Mouse (Mus musculus) mouse trophoblast stem cell (cell line): ENCODE data around the gene Rhpn2.

Source experiments
- in situ Hi-C, 2 experiments: fragments of 300-500 bp; cut with MseI, MboI; formaldehyde crosslinking; loops; 2 replicates in 1 of 2; 3 replicates in 1 of 2; pipeline ENCODE4 v1.15.1; 2025

The Rhpn2 gene

GRCm38 (mm10) chr7:35347918-35348700 is 14.1 kb downstream of the Rhpn2 start:
- in situ Hi-C loops, result no loop called here

DNA sequence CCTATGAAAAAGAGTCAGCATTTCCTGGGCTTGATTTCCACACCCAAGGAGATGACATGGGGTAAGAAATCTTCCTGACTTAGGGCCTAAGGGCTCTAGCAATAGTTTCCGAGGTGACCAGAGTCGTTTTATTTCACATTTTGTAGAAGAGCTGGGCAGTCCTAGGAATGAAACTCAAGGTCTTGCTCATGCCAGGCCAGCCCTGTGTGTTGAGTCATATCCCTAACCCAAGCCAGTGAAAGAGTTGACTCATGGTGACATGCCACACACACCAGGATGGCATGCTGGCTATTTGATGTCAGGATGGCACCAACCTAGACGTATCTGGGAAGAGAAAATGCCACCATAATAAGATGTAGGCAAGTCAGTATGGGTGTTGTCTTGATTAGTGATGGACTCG is 15.1 kb downstream of the Rhpn2 start:
- in situ Hi-C loops, result no loop called here

DNA sequence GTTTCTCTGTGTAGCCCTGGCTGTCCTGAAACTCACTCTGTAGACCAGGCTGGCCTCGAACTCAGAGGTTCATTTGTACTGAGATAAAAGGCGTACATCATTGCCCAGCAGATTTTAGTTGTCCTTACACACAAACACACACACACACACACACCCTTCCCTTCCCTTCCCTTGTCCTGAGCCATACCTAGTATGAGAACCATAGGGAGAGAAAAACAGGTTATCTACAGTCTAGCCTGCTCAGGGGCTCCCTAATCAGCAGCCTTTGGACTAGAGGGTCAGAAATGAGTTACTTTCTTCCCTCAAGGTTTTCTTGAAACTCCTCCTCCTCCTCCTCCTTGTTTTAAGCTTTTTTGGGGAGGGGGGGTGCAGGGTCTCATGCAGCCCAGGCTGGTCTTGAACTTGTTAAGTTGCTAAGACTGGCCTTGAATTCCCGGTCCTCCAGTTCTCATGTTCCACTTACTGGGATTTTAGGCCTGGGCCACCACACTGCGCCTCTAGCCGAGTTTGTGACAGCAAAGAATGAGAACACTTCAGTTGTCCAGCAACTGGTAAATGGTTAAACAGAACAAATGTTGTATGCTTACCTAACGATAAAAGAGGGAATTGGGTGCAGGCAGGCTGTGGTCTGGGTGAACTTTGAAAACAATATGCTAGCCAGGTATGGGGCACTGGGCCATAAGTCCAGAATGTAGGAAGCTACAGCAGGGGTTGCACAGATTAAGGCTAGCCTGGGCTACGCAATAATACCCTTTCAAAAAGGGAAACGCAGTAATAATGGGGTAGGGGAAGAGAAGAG is 16.1 kb downstream of the Rhpn2 start:
- in situ Hi-C loops, result no loop called here

- in situ Hi-C loops, result no loop called here
Measured at GRCm38 (mm10) chr7:35351155-35351554, 17.2 kb downstream of the Rhpn2 start.

DNA sequence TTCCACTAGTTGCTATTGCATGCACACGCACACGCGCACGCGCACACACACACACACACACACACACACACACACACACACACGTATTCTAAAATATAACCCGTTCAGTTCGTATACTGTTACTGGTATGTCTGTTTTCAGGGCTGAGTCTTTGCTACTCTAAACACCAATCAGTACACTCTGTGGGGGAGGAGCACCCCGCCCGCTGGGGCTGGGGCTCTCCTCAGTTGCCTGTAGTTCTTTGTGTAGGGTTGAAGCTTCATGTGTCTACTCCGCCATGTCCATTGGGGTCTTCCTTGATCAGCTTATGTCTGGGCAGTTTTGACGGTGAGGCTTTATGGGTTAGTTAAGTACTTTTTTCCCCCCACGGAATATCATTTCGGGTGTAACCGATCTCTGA is 19.3 kb downstream of the Rhpn2 start:
- in situ Hi-C loops, result no loop called here

DNA sequence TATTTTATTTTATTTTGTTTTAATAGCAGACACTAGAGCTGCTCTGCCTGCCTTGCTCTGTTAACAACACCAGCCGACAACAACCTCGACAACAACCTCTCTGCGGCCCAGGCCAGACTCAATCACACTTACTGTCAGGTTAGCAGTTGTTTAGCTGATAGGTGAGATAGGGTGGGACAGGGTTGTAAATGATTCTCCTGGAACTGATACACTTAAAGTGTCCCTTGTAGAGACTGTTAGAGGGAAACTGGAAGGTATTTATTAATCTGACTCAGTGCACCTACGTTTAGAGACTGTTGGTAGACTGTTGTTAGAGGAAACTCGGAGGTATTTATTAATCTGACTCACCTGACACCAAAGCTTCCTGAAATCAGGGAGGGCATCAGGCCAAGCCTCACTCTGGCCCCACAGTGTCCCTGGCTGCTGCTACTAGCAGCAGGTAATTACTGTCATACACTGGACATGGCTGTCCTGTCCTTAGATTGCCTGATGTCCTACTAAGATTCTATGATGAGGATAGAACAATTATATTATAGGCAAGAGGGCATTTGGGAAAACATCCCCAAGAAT is 21.4 kb downstream of the Rhpn2 start:
- in situ Hi-C loops, result no loop called here

DNA sequence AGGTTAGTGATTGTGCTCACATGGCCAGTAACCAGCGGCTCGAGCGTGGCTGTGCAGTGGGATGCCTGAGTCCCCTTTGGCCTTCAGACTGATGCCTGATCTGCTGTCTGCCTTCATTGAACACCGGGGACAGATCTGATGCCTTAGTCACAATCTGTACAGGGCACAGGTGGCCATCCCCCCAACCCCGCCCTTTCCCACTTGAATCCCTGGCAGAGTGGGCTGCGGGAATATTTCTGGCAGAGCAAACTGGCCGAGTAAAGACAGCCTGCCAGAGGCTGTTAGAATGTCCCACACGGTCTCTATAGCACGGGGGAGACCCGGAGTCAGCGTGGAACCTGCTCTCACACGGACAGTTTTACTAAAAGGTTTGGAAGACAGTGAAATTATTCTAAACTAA is 23.7 kb downstream of the Rhpn2 start:
- in situ Hi-C loops, result no loop called here

DNA sequence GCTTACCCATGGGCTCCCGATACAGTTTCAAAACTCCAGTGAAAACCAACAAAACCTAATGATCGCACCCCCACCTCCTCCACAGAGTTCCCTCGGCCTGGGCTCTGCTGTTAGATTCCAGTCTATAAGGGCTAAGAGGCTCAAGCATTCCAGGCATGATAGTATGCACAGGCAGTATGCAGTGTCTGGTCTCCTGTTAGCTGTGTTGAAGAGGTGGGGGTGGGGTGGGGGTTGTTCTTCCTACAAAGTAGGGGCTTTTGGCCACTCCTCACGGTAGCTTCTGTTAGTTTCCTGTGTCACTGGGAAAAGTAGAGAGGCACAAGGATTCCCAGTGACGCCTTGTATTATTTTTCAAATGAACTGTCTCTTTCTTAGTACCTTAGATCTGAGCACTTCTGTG is 28.3 kb downstream of the Rhpn2 start:
- in situ Hi-C loops, result no loop called here

DNA sequence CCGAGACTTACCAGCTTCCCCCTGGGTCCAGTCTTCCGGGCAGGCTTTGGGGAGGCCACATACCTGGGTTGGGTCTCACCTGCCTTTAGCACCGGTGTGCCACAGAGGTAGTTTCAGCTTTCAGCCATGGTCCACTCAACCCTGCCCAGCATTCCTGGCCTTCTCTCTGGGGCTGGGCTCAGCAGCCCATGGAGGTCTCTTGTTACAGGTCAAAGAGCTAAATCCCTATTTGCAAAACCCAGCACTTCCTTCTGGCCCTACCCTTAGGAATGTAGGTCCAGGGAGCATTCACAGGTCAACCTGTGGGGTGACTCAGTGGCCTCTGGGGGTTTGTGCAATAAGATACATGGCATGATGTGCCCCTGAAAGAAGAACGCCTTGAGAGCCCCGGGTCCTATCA is 28.9 kb downstream of the Rhpn2 start:
- in situ Hi-C loops, result no loop called here

- in situ Hi-C loops, result no loop called here
Measured at GRCm38 (mm10) chr7:35365161-35365910, 31.4 kb downstream of the Rhpn2 start.

DNA sequence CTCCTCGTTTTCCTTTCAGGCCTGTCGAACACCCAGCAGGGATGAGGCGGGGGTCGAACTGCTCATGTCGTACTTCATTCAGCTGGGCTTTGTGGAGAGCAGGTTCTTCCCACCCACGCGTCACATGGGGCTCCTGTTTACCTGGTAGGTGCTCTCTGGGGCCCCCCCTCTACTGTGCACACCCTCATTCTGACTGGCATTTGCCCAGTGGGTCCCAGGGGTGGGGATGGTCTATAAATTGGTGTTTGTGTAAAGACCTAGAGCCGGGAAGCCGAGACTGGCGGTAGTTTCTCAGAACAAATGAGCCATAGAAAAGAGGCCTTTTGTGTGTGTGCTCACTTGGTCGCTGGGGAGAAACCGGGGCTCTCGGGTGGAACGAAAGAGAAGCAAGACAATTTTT is 37.1 kb downstream of the Rhpn2 start:
- in situ Hi-C loops, result no loop called here

GRCm38 (mm10) chr7:35372483-35373017 is 38.6 kb downstream of the Rhpn2 start:
- in situ Hi-C loops, result no loop called here

GRCm38 (mm10) chr7:35373146-35373989 is 39.4 kb downstream of the Rhpn2 start:
- in situ Hi-C loops, result no loop called here

DNA sequence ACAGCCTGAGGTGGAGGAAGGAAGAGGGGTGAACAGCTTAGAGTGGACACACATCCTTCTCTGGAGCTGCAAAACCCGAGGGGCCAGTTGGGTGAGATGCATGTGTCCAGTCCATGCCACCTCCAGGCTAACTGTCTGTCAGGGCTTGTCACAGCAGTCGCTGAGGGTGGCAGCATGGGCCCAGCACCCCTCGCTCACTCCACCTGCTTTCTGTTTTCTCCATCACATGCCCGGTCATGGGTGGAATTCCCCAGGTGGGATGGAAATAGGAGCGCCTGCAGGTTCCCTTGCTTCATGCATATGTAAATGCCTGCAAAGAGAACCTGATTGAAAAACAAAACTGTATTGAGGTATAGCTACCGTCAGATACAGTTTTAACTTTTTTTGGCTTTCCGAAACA is 40.3 kb downstream of the Rhpn2 start:
- in situ Hi-C loops, result no loop called here

GRCm38 (mm10) chr7:35376623-35377022 is 42.7 kb downstream of the Rhpn2 start:
- in situ Hi-C loops, result no loop called here

DNA sequence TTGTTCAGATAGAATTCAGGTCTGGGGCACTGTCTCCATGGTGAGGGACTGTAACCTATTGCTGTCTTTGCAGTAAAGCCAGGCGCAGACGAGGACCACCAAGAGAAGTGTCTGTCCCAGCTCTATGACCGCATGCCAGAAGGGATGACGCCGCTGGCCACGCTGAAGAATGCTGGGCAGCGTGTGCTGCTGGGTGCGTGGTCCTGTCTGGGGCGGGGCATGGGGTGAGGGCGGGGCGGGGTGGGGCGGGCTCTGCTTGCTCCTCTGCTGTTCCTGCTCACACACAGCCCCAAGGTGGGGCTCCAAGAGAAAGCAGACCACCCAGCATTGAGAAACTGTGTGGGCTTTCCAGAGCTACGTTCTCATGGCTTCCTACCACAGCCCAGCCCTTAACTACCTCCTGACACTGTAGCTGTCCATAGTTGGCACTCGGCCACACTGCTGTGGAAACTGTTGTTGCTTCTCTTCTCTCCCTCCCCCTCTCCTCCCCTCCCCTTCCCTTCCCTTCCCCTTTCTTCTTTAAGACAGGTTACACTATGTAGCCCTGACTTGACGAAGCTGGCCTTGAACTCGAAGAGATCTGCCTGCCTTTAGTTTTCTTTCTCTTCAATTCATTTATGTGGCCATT is 45.6 kb downstream of the Rhpn2 start:
- in situ Hi-C loops, result no loop called here

DNA sequence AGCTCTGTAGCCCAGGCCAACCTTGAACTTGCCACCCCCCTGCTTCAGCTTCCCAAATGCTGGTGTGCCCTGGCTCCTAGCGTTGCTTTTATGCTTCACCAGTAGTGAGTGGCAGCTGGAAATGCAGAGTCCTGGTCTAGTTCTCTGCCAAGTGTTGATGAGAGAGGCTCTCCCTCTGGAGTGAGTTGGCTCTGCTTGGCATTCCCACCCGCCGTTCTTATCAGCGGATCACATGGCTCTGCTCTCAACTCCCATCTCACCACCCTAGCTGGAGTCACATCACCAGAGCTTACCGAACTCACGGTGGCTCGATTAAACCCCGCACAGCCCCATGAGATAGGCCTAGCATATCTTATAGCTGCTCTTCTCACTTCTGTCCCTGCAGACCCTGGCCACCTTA is 46.4 kb downstream of the Rhpn2 start:
- in situ Hi-C loops, result no loop called here

DNA sequence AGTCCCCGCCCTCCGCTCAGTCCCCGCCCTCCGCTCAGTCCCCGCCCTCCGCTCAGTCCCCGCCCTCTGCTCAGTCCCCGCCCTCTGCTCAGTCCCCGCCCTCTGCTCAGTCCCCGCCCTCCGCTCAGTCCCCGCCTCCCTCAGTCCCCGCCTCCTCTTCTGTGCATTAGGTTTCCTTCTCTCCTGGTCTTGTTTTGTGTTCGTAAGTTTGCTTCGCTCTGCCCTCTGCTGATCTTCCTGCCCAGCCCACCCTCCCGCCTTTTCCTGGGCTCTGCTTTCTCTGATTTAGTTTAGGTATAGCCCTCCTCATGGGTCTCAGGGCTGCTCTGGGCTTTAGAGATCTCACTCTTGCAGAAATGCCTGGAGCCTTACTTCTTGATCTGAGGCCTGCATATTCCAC is 47.9 kb downstream of the Rhpn2 start:
- in situ Hi-C loops, result no loop called here

DNA sequence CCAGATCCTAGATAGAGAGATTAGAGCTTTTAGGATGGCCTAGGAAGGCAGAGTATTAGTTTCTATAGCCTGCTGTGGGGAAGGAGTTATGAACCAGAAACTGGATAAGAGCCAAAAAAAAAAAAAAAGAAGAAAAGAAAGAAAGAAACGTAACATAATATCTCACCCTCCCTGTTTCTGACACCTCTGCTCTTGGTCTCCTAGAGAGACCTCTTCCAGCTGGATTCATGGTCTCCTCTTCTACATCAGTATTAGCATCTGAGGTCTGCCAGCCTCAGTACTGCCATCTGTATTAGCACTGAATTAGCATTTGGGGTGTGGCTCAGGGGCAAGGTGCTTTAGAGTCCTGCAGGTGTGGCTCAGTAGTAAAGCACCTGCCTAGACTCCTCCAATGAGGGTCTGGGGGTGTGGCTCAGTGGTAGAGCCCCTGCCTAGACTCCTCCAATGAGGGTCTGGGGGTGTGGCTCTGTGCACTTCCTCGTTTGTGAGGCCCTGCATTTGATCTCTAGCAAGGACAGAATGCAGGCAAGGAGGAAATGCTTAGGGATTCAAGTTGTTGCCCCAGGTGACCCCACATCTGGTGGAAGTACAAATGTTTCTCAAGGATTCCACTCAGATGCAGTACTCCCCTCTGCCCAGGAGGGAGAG is 48.9 kb downstream of the Rhpn2 start:
- in situ Hi-C loops, result no loop called here

GRCm38 (mm10) chr7:35386525-35386952 is 52.6 kb downstream of the Rhpn2 start:
- in situ Hi-C loops, result no loop called here
